Comparison of ENCODE assay signal across 9 mouse cellular contexts in genomic region chr6:91509326-91509725, GRCm38 (mm10). TPM values are rescaled to one million over a fixed set of nuclear protein-coding genes. Genes with fewer than 3 reads are reported as not detected.
DNase-seq lines count a peak whose midpoint lies in the region; ATAC-seq and TF ChIP-seq lines count a peak whose summit lies in the region.
"Had no signal": no experiment of that assay in that cellular context is flagged by ENCODE, and none has a peak within 500 bp of the region (broad histone marks: within the 10 kb centered on the region; RNA-seq: fewer than 3 reads in every experiment).

No protein-coding gene starts in this region.

- TF ChIP-seq CTCF in heart, postnatal 0 days (IDR thresholded peaks at IDR 0.05; ENCODE audit: low read depth) = peak; percentile 81

- no peaks in the 10 kb centered on the region for H3K9me3 ChIP-seq in heart, postnatal 0 days (replicated peaks; ENCODE audit: control insufficient read depth, low read length)
- H3K9me3 ChIP-seq in liver, embryonic 12.5 days (replicated peaks) = no peaks in the 10 kb centered on the region
- H3K9me3 ChIP-seq: midbrain, embryonic 12.5 days had no signal

- 36% methylated on average over 7 of the region's 7 CpGs for WGBS in heart, postnatal 0 days
- 34% methylated on average over 7 of the region's 7 CpGs for WGBS in liver, embryonic 12.5 days (ENCODE audit: insufficient replicate concordance)

- no peak overlapping the region for H3K27ac ChIP-seq in heart, postnatal 0 days (ENCODE audit: low read depth)
- no peak overlapping the region for H3K27ac ChIP-seq in liver, embryonic 12.5 days
- H3K27ac ChIP-seq: midbrain, embryonic 12.5 days had no signal

- peak; percentile 54 for DNase-seq in layer of hippocampus, adult 11-12 months (ENCODE audit: low spot score)
- DNase-seq in layer of hippocampus, adult 9-10 months (ENCODE audit: low spot score) = no peak
- DNase-seq in NIH3T3 (ENCODE audit: low read depth) = peak; percentile 90
- peak; percentile 88 to 89 for DNase-seq in cerebellum, postnatal 10 days
- DNase-seq in heart, postnatal 0 days (ENCODE audit: low spot score) = peak; percentile 55
- DNase-seq in retina, postnatal 1 day = peak; percentile 64
- peak; percentile 84 for DNase-seq in urinary bladder, postnatal 14 days (ENCODE audit: low spot score)

- TF ChIP-seq EP300 in heart, postnatal 0 days (IDR thresholded peaks at IDR 0.05; ENCODE audit: low read depth) = no peak

- peaks cover 46% of the 10 kb centered on the region for H3K36me3 ChIP-seq in heart, postnatal 0 days (replicated peaks; ENCODE audit: control insufficient read depth, insufficient read depth, low read length)
- peaks cover 55% of the 10 kb centered on the region for H3K36me3 ChIP-seq in liver, embryonic 12.5 days

- no peak overlapping the region for H3K9ac ChIP-seq in heart, postnatal 0 days (replicated peaks; ENCODE audit: low read depth, low read length)
- no peak overlapping the region for H3K9ac ChIP-seq in liver, embryonic 12.5 days
- H3K9ac ChIP-seq: midbrain, embryonic 12.5 days had no signal

- ATAC-seq in heart, postnatal 0 days (ENCODE audit: insufficient read depth, low read depth) = peak; percentile 79; the same call in 1 of the 2 replicates
- ATAC-seq in liver, embryonic 12.5 days = peak; percentile 38; the same call in 1 of the 2 replicates

- no peaks in the 10 kb centered on the region for H3K4me1 ChIP-seq in heart, postnatal 0 days (ENCODE audit: control insufficient read depth, insufficient read depth)
- peaks cover 18% of the 10 kb centered on the region for H3K4me1 ChIP-seq in liver, embryonic 12.5 days
- H3K4me1 ChIP-seq: midbrain, embryonic 12.5 days had no signal

- no peak overlapping the region for H3K4me2 ChIP-seq in heart, postnatal 0 days (ENCODE audit: low read depth, low read length)
- no peak overlapping the region for H3K4me2 ChIP-seq in liver, embryonic 12.5 days
- H3K4me2 ChIP-seq: midbrain, embryonic 12.5 days had no signal

- H3K4me3 ChIP-seq in heart, postnatal 0 days (ENCODE audit: low read depth, low read length) = no peak overlapping the region
- no peak overlapping the region for H3K4me3 ChIP-seq in liver, embryonic 12.5 days
- H3K4me3 ChIP-seq: midbrain, embryonic 12.5 days had no signal

- H3K27me3 ChIP-seq in heart, postnatal 0 days (ENCODE audit: control insufficient read depth, insufficient read depth, low read length) = no peaks in the 10 kb centered on the region
- H3K27me3 ChIP-seq in liver, embryonic 12.5 days (replicated peaks) = no peaks in the 10 kb centered on the region
- H3K27me3 ChIP-seq: midbrain, embryonic 12.5 days had no signal

RNA-seq across cellular contexts. Expression of gene Xpc, which starts 6.4 kb away (rescaled TPM):
- total RNA-seq in heart, postnatal 0 days (2014; rRNA removed; ENCODE audit: low replicate concordance) = 5.7 and 7.7 TPM in 2 replicates
- 9.8 and 11.3 TPM in 2 replicates for polyA plus RNA-seq in heart, postnatal 0 days (2015; fragmentation: Nextera tagmentation; extraction: Ambion mirVana)
- polyA plus RNA-seq in liver, embryonic 12.5 days (2016; fragmentation: Nextera tagmentation; extraction: Ambion mirVana) = 7.7 and 8.3 TPM in 2 replicates

RNA-seq across cellular contexts. Expression of gene Lsm3, which starts 6.4 kb away (rescaled TPM):
- total RNA-seq in heart, postnatal 0 days (2014; rRNA removed; ENCODE audit: low replicate concordance) = 32.1 and 42.8 TPM in 2 replicates
- polyA plus RNA-seq in heart, postnatal 0 days (2015; fragmentation: Nextera tagmentation; extraction: Ambion mirVana) = 145 and 151 TPM in 2 replicates
- polyA plus RNA-seq in liver, embryonic 12.5 days (2016; fragmentation: Nextera tagmentation; extraction: Ambion mirVana) = 179 and 189 TPM in 2 replicates

RNA-seq across cellular contexts. Expression of gene Tmem43, which starts 35.8 kb away (rescaled TPM):
- total RNA-seq in heart, postnatal 0 days (2014; rRNA removed; ENCODE audit: low replicate concordance) = 41.3 and 43.9 TPM in 2 replicates
- polyA plus RNA-seq in heart, postnatal 0 days (2015; fragmentation: Nextera tagmentation; extraction: Ambion mirVana) = 16.9 and 18.8 TPM in 2 replicates
- polyA plus RNA-seq in liver, embryonic 12.5 days (2016; fragmentation: Nextera tagmentation; extraction: Ambion mirVana) = 17.3 and 18.2 TPM in 2 replicates

RNA-seq across cellular contexts. Expression of gene Chchd4, which starts 36.0 kb away (rescaled TPM):
- 13.6 and 25.4 TPM in 2 replicates for total RNA-seq in heart, postnatal 0 days (2014; rRNA removed; ENCODE audit: low replicate concordance)
- polyA plus RNA-seq in heart, postnatal 0 days (2015; fragmentation: Nextera tagmentation; extraction: Ambion mirVana) = 28.0 and 30.9 TPM in 2 replicates
- polyA plus RNA-seq in liver, embryonic 12.5 days (2016; fragmentation: Nextera tagmentation; extraction: Ambion mirVana) = 26.5 and 31.5 TPM in 2 replicates
